Mouse (Mus musculus): ENCODE data around the gene Tbc1d12.
"Not testable (repeated sequence)": the region's sequence is repeated elsewhere in the genome, so short reads cannot be mapped to it uniquely, and the experiment has no call there.

The Tbc1d12 gene

GRCm38 (mm10) chr19:38836438-38837170 is at the start of gene Tbc1d12:
Gene Tbc1d12 (plus strand): TSS chr19:38836579.
- DNase-seq (ENCODE audit: low spot score in 2 of 2), result peak; percentile 70 to 90

- no peak for DNase-seq (ENCODE audit: low spot score in 2 of 2)
Measured at GRCm38 (mm10) chr19:38787756-38788155, 48.6 kb upstream of the Tbc1d12 start.

GRCm38 (mm10) chr19:38793563-38794045 is 42.8 kb upstream of the Tbc1d12 start:
- no peak for DNase-seq (ENCODE audit: low spot score in 2 of 2)

- DNase-seq (ENCODE audit: low spot score in 2 of 2), result no peak
Measured at GRCm38 (mm10) chr19:38796546-38796945, 39.8 kb upstream of the Tbc1d12 start.

GRCm38 (mm10) chr19:38798291-38798690 is 38.1 kb upstream of the Tbc1d12 start:
- DNase-seq (ENCODE audit: low spot score in 2 of 2), result no peak

- no peak for DNase-seq (ENCODE audit: low spot score in 2 of 2)
Measured at GRCm38 (mm10) chr19:38798801-38799200, 37.6 kb upstream of the Tbc1d12 start.

- no peak for DNase-seq (ENCODE audit: low spot score in 2 of 2)
Measured at GRCm38 (mm10) chr19:38818191-38818590, 18.2 kb upstream of the Tbc1d12 start.

- peak; percentile 97 to 99 for DNase-seq (ENCODE audit: low spot score in 2 of 2)
Measured at GRCm38 (mm10) chr19:38818766-38819426, 17.5 kb upstream of the Tbc1d12 start, which contains the start of gene Noc3l. Gene Noc3l (minus strand): TSS chr19:38819237.

- no peak for DNase-seq (ENCODE audit: low spot score in 2 of 2)
Measured at GRCm38 (mm10) chr19:38819427-38819802, 17.0 kb upstream of the Tbc1d12 start.

- no peak for DNase-seq (ENCODE audit: low spot score in 2 of 2)
Measured at GRCm38 (mm10) chr19:38820186-38820804, 16.1 kb upstream of the Tbc1d12 start.

- DNase-seq (ENCODE audit: low spot score in 2 of 2), result no peak
Measured at GRCm38 (mm10) chr19:38833224-38833623, 3.2 kb upstream of the Tbc1d12 start.

GRCm38 (mm10) chr19:38836084-38836437 is 318 bp upstream of the Tbc1d12 start:
- DNase-seq (ENCODE audit: low spot score in 2 of 2), result no peak

GRCm38 (mm10) chr19:38837171-38837641 is 827 bp downstream of the Tbc1d12 start:
- peak; percentile 36 to 58 for DNase-seq (ENCODE audit: low spot score in 2 of 2)

GRCm38 (mm10) chr19:38844817-38845216 is 8.4 kb downstream of the Tbc1d12 start:
- DNase-seq (ENCODE audit: low spot score in 2 of 2), result no peak

- DNase-seq (ENCODE audit: low spot score in 2 of 2), result no peak
Measured at GRCm38 (mm10) chr19:38846373-38846772, 10.0 kb downstream of the Tbc1d12 start.

GRCm38 (mm10) chr19:38858224-38858623 is 21.8 kb downstream of the Tbc1d12 start:
- no peak for DNase-seq (ENCODE audit: low spot score in 2 of 2)

- no peak for DNase-seq (ENCODE audit: low spot score in 2 of 2)
Measured at GRCm38 (mm10) chr19:38862523-38862922, 26.1 kb downstream of the Tbc1d12 start.

- not testable (repeated sequence) for DNase-seq (ENCODE audit: low spot score in 2 of 2)
Measured at GRCm38 (mm10) chr19:38874825-38875224, 38.4 kb downstream of the Tbc1d12 start.

GRCm38 (mm10) chr19:38880300-38880699 is 43.9 kb downstream of the Tbc1d12 start:
- no peak for DNase-seq (ENCODE audit: low spot score in 2 of 2)

GRCm38 (mm10) chr19:38901146-38902135 is 65.1 kb downstream of the Tbc1d12 start:
- peak in 1 of 2 experiments; percentile 32 for DNase-seq (ENCODE audit: low spot score in 2 of 2)

GRCm38 (mm10) chr19:38902501-38902900 is 66.1 kb downstream of the Tbc1d12 start:
- no peak for DNase-seq (ENCODE audit: low spot score in 2 of 2)
